ENCODE assay signal across 17 mouse cellular contexts in genomic region chr8:8231996-8232632, GRCm38 (mm10).
DNase-seq lines count a peak whose midpoint lies in the region; ATAC-seq lines count a peak whose summit lies in the region.
"Had no signal": no experiment of that assay in that cellular context is flagged by ENCODE, and none has a peak within 500 bp of the region (broad histone marks: within the 10 kb centered on the region; RNA-seq: fewer than 3 reads in every experiment).

No protein-coding gene starts in this region.

- H3K9me3 ChIP-seq in embryonic facial prominence, embryonic 13.5 days = no peaks in the 10 kb centered on the region
- H3K9me3 ChIP-seq in embryonic facial prominence, embryonic 10.5 days = no peaks in the 10 kb centered on the region
- no peaks in the 10 kb centered on the region for H3K9me3 ChIP-seq in midbrain, embryonic 14.5 days (ENCODE audit: control insufficient read depth, low read length)
- no peaks in the 10 kb centered on the region for H3K9me3 ChIP-seq in midbrain, embryonic 10.5 days (replicated peaks)
- no peaks in the 10 kb centered on the region for H3K9me3 ChIP-seq in hindbrain, embryonic 12.5 days (replicated peaks)
- no peaks in the 10 kb centered on the region for H3K9me3 ChIP-seq in neural tube, embryonic 13.5 days
- H3K9me3 ChIP-seq: lung, embryonic 15.5 days had no signal

- H3K4me2 ChIP-seq in embryonic facial prominence, embryonic 13.5 days = no peak overlapping the region
- no peak overlapping the region for H3K4me2 ChIP-seq in midbrain, embryonic 14.5 days (ENCODE audit: low read length)
- no peak overlapping the region for H3K4me2 ChIP-seq in hindbrain, embryonic 12.5 days (replicated peaks)
- H3K4me2 ChIP-seq in neural tube, embryonic 13.5 days = no peak overlapping the region
- H3K4me2 ChIP-seq: liver, embryonic 11.5 days; lung, embryonic 15.5 days had no signal

- WGBS in embryonic facial prominence, embryonic 13.5 days = 50% methylated on average over 13 of the region's 13 CpGs
- WGBS in embryonic facial prominence, embryonic 10.5 days = 74% methylated on average over 13 of the region's 13 CpGs
- WGBS in midbrain, embryonic 14.5 days = 65% methylated on average over 13 of the region's 13 CpGs
- WGBS in midbrain, embryonic 10.5 days = 88% methylated on average over 13 of the region's 13 CpGs
- WGBS in hindbrain, embryonic 12.5 days = 50% methylated on average over 13 of the region's 13 CpGs
- WGBS in neural tube, embryonic 13.5 days = 51% methylated on average over 13 of the region's 13 CpGs

- no peaks in the 10 kb centered on the region for H3K36me3 ChIP-seq in embryonic facial prominence, embryonic 13.5 days
- no peaks in the 10 kb centered on the region for H3K36me3 ChIP-seq in embryonic facial prominence, embryonic 10.5 days (replicated peaks)
- H3K36me3 ChIP-seq in midbrain, embryonic 14.5 days (ENCODE audit: control insufficient read depth, insufficient read depth, low read length) = no peaks in the 10 kb centered on the region
- no peaks in the 10 kb centered on the region for H3K36me3 ChIP-seq in midbrain, embryonic 10.5 days
- no peaks in the 10 kb centered on the region for H3K36me3 ChIP-seq in hindbrain, embryonic 12.5 days
- H3K36me3 ChIP-seq in neural tube, embryonic 13.5 days = no peaks in the 10 kb centered on the region
- H3K36me3 ChIP-seq: lung, embryonic 15.5 days had no signal

- ATAC-seq in embryonic facial prominence, embryonic 13.5 days (ENCODE audit: insufficient number of reproducible peaks, insufficient read depth, low FRiP score, low TSS enrichment, low read depth) = no peak
- ATAC-seq in midbrain, embryonic 14.5 days (ENCODE audit: low FRiP score, low TSS enrichment) = no peak
- ATAC-seq in hindbrain, embryonic 12.5 days (ENCODE audit: low FRiP score) = peak; percentile 66
- no peak for ATAC-seq in neural tube, embryonic 13.5 days (ENCODE audit: low read depth)
- no peak for ATAC-seq in frontal cortex, adult (ENCODE audit: low TSS enrichment)
- ATAC-seq in granulocyte monocyte progenitor cell, adult 5-6 weeks (replicated peaks; ENCODE audit: poor library complexity, severe bottlenecking) = no peak
- ATAC-seq: intestine, embryonic 16.5 days had no signal

- H3K27me3 ChIP-seq in embryonic facial prominence, embryonic 13.5 days = no peaks in the 10 kb centered on the region
- no peaks in the 10 kb centered on the region for H3K27me3 ChIP-seq in embryonic facial prominence, embryonic 10.5 days (replicated peaks; ENCODE audit: low read depth, poor library complexity, severe bottlenecking)
- no peaks in the 10 kb centered on the region for H3K27me3 ChIP-seq in midbrain, embryonic 14.5 days (ENCODE audit: control insufficient read depth, insufficient read depth, low read length)
- no peaks in the 10 kb centered on the region; the same call in 1 of the 2 replicates for H3K27me3 ChIP-seq in midbrain, embryonic 10.5 days (ENCODE audit: low read depth, poor library complexity, severe bottlenecking)
- H3K27me3 ChIP-seq in hindbrain, embryonic 12.5 days = no peaks in the 10 kb centered on the region
- no peaks in the 10 kb centered on the region for H3K27me3 ChIP-seq in neural tube, embryonic 13.5 days
- H3K27me3 ChIP-seq: lung, embryonic 15.5 days had no signal

- H3K9ac ChIP-seq in embryonic facial prominence, embryonic 13.5 days = no peak overlapping the region
- no peak overlapping the region for H3K9ac ChIP-seq in midbrain, embryonic 14.5 days (replicated peaks; ENCODE audit: low read length)
- H3K9ac ChIP-seq in hindbrain, embryonic 12.5 days = no peak overlapping the region
- H3K9ac ChIP-seq in neural tube, embryonic 13.5 days = no peak overlapping the region
- H3K9ac ChIP-seq: lung, embryonic 15.5 days had no signal

- 0 out of 2 replicates have a peak overlapping the region, but pooled peaks have one; percentile 39 for H3K27ac ChIP-seq in embryonic facial prominence, embryonic 13.5 days
- no peak overlapping the region for H3K27ac ChIP-seq in embryonic facial prominence, embryonic 10.5 days (replicated peaks)
- H3K27ac ChIP-seq in midbrain, embryonic 14.5 days (replicated peaks; ENCODE audit: low read depth, low read length) = no peak overlapping the region; the same call in 1 of the 2 replicates
- no peak overlapping the region for H3K27ac ChIP-seq in midbrain, embryonic 10.5 days (replicated peaks)
- 0 out of 2 replicates have a peak overlapping the region, but pooled peaks have one; percentile 19 for H3K27ac ChIP-seq in hindbrain, embryonic 12.5 days
- H3K27ac ChIP-seq in neural tube, embryonic 13.5 days (replicated peaks) = peak overlapping the region; percentile 35; the same call in 1 of the 2 replicates
- H3K27ac ChIP-seq: lung, embryonic 15.5 days had no signal

- H3K4me1 ChIP-seq in embryonic facial prominence, embryonic 13.5 days = no peaks in the 10 kb centered on the region
- peaks cover 4% of the 10 kb centered on the region; the same call in 1 of the 2 replicates for H3K4me1 ChIP-seq in embryonic facial prominence, embryonic 10.5 days
- peaks cover 3% of the 10 kb centered on the region; the same call in 1 of the 2 replicates for H3K4me1 ChIP-seq in midbrain, embryonic 14.5 days (ENCODE audit: control insufficient read depth, insufficient read depth, low read length)
- H3K4me1 ChIP-seq in midbrain, embryonic 10.5 days = peaks cover 3% of the 10 kb centered on the region; the same call in 1 of the 2 replicates
- peaks cover 5% of the 10 kb centered on the region; the same call in 1 of the 2 replicates for H3K4me1 ChIP-seq in hindbrain, embryonic 12.5 days
- H3K4me1 ChIP-seq in neural tube, embryonic 13.5 days (replicated peaks) = peaks cover 18% of the 10 kb centered on the region

- DNase-seq in embryonic facial prominence, embryonic 10.5 days (ENCODE audit: low spot score) = no peak
- DNase-seq in midbrain, embryonic 14.5 days = peak; percentile 31
- DNase-seq in midbrain, embryonic 10.5 days (ENCODE audit: low spot score) = no peak
- DNase-seq: adrenal gland, adult 2 months; heart, adult 18-20 months; kidney, postnatal 10 days; retina, postnatal 1 day; spleen, adult 18-20 months; thymus, postnatal 4 days had no signal

- no peak overlapping the region for H3K4me3 ChIP-seq in embryonic facial prominence, embryonic 13.5 days
- H3K4me3 ChIP-seq in embryonic facial prominence, embryonic 10.5 days = no peak overlapping the region
- no peak overlapping the region for H3K4me3 ChIP-seq in midbrain, embryonic 14.5 days (replicated peaks; ENCODE audit: low read depth, low read length)
- H3K4me3 ChIP-seq in midbrain, embryonic 10.5 days = no peak overlapping the region
- no peak overlapping the region for H3K4me3 ChIP-seq in hindbrain, embryonic 12.5 days
- H3K4me3 ChIP-seq in neural tube, embryonic 13.5 days = no peak overlapping the region
- H3K4me3 ChIP-seq: lung, embryonic 15.5 days had no signal

Comparison
In these comparisons a context has a peak if more than half of its experiments do, and no peak if none do; other contexts are left out.
1. H3K27ac ChIP-seq: peak in embryonic facial prominence, embryonic 13.5 days (single experiment), hindbrain, embryonic 12.5 days (single experiment) and neural tube, embryonic 13.5 days (single experiment); none in embryonic facial prominence, embryonic 10.5 days (single experiment), midbrain, embryonic 14.5 days (single experiment) and midbrain, embryonic 10.5 days (single experiment).